Mouse (Mus musculus) urinary bladder, postnatal 14 days (tissue): ENCODE measurements at regions not wholly inside any gene's neighbourhood (a gene's known extent, or its start where the extent isn't known, plus 50 kb on each side); places are given as distances from the start of the nearest gene placed in this dataset.
A peak's percentile ranks its signal among the peaks of the same experiment; 100 is the strongest.

Source experiments
- DNase-seq: peaks from one replicate; pipeline ENCODE4 v3.0.0; 2021; ENCODE audit warnings: low spot score

DNA sequence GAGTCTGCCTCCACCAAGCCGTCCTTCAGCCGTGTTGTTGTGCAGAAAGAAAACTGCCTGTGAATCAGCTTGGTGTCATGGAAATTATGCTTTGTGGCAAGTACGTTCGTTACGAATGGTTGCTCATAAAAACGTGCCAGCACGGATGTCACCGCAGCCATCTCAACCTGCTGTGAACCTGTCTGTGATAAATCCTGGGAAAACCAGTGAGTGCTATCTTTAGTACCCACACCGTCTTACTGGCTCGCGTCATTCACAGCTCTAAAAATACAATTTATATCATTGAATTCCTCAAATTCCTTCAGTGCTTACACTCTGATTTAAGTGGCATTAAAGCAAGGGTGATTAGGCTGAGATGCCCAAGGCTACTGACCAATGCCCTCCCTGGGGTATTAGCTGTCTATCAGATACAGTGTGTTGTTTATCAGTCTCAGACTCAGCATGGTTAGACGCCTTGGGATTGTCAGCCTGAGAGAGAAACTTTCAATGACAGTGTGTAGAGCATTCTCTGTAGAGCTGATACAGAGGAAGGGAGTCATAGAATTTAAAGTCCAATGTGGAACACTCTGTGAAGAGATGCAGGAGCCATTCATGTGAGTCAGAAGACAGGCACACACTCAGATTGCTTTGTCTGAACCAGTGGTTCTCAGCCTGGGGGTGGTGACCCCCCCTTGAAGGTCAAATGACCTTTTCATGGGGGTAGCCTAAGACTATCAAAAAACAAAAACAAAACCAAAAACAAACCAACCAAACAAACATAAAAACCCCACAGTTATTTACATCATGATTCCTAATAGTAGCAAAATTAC is 96.2 kb upstream of the Myocd start:
- DNase-seq: no peak

DNA sequence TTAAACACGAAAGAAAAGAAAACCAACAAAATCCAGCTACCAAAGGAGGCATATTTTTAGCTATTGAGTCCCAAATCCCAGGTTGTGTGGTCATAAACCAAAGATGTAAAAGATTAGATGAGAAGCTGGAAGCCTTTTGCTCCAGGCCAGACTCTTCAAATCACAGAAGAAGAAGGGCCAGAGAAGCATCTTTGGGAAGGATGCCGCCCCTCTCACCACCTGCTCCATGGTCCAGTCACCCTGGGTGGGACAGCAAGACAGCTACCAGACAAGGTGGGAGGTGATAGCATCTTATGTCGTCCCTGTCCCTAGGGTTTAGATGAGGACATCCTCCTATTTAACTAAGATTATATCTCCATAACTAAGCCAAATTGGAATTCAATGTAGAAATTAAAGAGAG is 95.1 kb upstream of the Myocd start:
- DNase-seq: no peak

- DNase-seq: no peak
Observed at GRCm38 (mm10) chr11:65363846-65364245, 94.1 kb upstream of the Myocd start.

DNA sequence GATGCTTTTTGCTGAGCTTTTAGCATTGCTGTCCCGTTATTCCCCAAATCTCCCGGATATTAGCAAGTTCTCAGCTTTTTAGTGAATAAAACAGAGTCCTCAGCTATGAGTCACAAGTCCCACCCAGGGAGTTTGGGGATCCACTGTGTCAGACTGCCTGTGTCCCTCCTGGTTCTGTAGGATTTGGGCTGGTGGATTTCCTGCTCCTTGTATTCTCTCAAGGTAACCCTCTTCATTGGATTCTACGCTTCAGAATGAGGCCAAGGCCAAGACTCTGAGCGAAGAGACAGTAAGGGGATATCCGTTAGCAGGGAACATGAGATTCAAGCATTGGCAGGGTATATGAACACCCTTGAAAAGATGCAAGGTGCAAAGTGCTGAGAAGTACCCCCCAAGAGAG is 90.9 kb upstream of the Myocd start:
- DNase-seq: no peak

GRCm38 (mm10) chr11:65358908-65359307 is 89.1 kb upstream of the Myocd start:
- DNase-seq: no peak

GRCm38 (mm10) chr11:65352516-65352915 is 82.7 kb upstream of the Myocd start:
- DNase-seq: no peak

DNA sequence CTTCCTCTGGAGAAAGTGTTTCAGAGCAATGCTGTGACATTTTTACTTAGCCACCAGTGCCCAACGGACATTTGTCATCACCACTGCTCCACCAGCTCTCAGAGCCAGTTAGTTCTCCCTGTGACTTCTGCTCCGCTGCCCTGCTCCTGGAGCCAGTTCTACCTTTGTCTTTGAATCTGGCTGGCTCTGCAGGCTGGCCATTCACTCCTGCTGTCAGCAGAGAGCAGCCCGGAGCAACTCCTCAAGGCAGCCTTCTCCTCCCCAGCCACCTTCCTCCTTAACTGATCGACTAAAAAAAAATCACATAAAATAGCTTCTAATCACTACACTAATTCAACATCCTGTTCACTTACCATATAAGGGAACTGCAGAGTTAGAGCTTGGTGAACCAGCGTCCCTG is 79.2 kb upstream of the Myocd start:
- peak; percentile 16 for DNase-seq

DNA sequence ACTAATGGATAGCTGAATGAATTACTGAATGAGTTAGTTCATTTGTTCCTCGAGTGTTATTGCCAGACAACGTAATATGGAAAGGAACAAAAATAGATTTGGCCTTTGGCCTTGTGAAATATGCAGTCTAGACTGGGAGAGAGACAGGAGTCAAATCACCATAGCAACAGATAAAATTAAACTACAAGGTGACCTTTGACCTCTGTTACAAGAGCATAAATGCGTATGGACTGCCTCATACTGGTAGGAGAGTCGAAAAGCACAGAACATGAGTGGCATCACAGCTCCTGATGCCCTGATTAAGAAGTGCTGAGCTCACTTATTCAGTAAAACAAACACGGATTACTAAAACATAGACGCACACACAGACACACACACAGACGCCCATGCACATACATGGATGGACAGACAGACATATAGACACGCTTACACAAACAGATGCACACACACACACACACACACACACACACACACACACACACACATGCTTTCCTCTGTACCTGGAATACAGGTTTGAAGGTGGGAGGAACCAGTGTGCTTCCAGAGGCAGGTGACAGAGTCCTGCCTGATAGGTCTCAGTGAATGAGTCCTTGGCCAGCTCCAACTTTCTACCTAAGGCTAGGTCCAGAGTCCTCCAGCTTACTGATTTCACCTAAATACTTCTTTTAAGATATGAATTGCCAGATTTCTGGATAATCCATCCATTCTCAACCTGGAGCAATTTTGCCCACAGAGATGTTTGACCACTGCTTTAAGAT is 72.1 kb upstream of the Myocd start:
- DNase-seq: no peak

GRCm38 (mm10) chr11:65334286-65334685 is 64.5 kb upstream of the Myocd start:
- no peak for DNase-seq

- no peak for DNase-seq
Observed at GRCm38 (mm10) chr11:65333101-65333500, 63.3 kb upstream of the Myocd start.

- no peak for DNase-seq
Observed at GRCm38 (mm10) chr11:65322877-65323440, 53.2 kb upstream of the Myocd start.
